15 mouse cellular contexts compared by ENCODE assay signal in the genomic region with DNA sequence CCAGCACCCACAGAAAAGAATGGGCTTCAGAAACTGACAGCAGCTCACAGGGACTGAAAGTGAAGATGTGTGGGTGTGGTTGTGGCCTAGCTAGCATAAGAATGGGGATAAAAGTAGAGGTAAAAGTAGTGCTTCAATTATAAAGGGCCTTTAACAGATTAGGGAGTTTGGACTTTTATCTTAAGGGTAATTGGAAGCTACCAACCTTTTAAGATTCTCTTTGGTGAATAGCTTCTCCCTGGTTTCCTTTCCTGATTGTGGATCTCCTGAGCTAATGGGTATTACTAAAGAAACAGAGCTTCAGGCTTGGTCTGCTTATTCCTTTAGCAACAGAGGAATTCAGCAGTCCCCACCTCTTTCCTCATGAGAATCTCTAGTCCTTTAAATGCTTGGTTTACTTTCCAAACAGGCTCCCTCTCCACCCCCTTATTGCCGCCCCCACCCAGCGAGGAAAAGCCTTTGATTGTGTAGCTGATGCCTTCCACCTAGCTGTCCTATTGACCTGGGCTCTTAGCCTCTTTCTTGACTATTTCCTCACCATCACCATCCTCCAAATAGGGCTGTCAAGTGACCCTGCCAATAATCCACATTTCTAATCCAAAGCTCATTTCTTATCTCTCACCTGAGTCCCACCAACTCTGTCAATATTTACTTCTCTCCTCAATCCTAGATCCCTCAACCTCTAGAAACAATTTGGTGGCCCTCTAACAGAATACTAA.
"Had no signal": no experiment of that assay in that cellular context is flagged by ENCODE, and none has a peak within 500 bp of the region (broad histone marks: within the 10 kb centered on the region; RNA-seq: fewer than 3 reads in every experiment).

No protein-coding gene starts in this region.

- H3K9me3 ChIP-seq: kidney, embryonic 15.5 days; limb, embryonic 12.5 days; liver, embryonic 15.5 days; midbrain, embryonic 10.5 days; neural tube, embryonic 12.5 days had no signal

- H3K9ac ChIP-seq: kidney, embryonic 15.5 days; limb, embryonic 12.5 days; liver, embryonic 15.5 days; neural tube, embryonic 12.5 days had no signal

- H3K27me3 ChIP-seq: kidney, embryonic 15.5 days; limb, embryonic 12.5 days; liver, embryonic 15.5 days; neural tube, embryonic 12.5 days had no signal

- H3K4me1 ChIP-seq: limb, embryonic 12.5 days; liver, embryonic 15.5 days had no signal

- H3K27ac ChIP-seq: kidney, embryonic 15.5 days; left cerebral cortex, adult 2 months; limb, embryonic 12.5 days; liver, embryonic 15.5 days; midbrain, embryonic 10.5 days; neural tube, embryonic 12.5 days had no signal

- H3K36me3 ChIP-seq: kidney, embryonic 15.5 days; limb, embryonic 12.5 days; liver, embryonic 15.5 days; midbrain, embryonic 10.5 days; neural tube, embryonic 12.5 days had no signal

- DNase-seq: kidney, adult 2 months; kidney, postnatal 14 days; liver; lung, adult 2 months; lung, postnatal 36 days; midbrain, embryonic 14.5 days; right cerebral cortex, postnatal 4 days; spleen, adult 18-20 months; thymus, postnatal 4 days had no signal

- H3K4me3 ChIP-seq: kidney, embryonic 15.5 days; left cerebral cortex, adult 2 months; limb, embryonic 12.5 days; liver, embryonic 15.5 days; midbrain, embryonic 10.5 days; neural tube, embryonic 12.5 days had no signal
